Mouse (Mus musculus) urinary bladder, postnatal 0 days (tissue): ENCODE results near the gene Gm20481. TPM values are rescaled to one million over a fixed set of nuclear protein-coding genes. Genes with fewer than 3 reads are reported as not detected.

Experiments
- polyA plus RNA-seq: library from polyadenylated mRNA; unstranded; fragments of >200 nt; fragmentation: Nextera tagmentation; extraction: Ambion mirVana; gene quantifications from 2 replicates; pipeline ENCODE4 v1.2.1, GENCODE M21; 2015

Gene Gm20481
- not detected in 2 replicates for polyA plus RNA-seq

DNA sequence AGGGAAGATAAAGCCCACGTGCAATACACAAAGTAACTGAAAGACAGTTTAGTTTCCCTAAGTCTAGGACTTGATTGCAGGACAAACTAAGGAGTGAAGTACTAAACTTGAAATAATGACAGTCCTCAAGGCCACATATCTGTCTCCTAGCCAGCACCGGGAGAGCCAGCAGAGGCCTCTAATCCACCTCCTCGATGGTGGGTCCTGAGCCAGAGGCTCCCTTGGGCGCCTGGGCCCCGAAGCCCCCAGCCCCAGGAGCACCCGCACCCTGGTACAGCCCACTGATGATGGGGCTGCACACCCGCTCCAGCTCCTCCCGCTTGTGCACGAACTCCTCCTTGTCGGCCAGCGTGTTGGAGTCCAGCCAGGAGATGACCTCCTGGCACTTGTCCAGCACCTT is at the start of gene Gm20481:
TSS of gene Gm20481 (plus strand) at position 91 of the 400 bp plus-strand sequence.

DNA sequence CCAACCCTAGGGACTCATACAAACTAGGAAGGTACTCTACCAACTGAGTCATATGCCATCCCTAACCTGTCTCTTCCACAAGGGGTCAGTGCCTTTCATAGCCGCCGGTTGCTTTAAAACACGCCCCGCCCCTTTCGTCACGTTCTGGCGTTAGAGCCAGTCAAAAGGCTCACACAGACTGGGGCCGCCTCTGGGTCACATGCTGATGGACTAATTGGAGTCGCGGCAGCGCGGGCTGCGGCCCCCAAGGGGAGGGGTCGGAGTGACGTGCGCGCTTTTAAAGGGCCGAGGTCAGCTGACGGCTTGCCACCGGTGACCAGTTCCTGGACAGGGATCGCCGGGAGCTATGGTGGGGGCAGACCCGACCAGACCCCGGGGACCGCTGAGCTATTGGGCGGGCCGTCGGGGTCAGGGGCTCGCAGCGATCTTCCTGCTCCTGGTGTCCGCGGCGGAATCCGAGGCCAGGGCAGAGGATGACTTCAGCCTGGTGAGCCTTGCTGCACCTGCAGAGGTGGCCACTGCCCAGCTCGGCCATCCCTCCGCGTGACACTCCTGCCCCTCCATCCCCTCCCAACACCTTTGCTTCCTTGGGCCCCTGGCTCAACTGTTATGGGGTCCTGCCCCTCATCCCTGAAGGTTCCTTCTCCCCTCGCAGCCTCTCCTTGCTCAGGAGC is 38.5 kb upstream of the Gm20481 start, which contains the start of gene Neu1:
TSS of gene Neu1 (plus strand) at position 193 of the 674 bp plus-strand sequence.

DNA sequence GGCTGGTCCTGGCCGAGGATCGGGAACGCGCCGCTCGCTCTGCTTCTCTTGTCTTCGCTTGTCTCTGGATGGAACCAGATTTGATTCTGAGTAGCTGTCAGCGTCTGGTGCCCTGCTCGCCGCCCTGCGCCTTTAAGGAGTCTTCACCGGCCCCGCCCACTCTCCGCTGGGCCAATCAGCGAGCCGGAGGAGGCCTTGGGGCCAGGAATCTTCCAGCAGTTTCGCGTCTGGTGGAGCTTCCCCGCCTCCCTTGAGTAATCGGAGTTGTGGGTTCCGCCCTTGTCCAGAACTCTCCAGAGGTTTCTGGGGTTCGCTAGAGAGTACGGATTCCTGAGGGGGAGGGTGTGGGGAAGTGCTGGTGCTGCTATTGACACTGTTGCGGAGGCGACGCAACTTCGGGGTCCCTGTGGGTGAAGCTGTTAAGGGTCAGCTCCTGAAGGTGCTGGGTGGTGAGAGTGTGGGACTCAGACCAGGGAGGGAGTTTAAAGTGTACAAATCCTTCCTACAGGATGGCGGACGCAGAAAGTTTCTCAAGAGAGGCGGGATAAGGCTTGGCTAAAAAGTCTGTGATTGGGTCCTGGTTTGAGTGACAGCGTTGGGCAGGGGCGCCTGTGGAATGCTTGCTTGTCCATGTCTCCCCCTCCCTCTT is 10.5 kb upstream of the Gm20481 start, which contains the start of gene Hspa1b:
TSS of gene Hspa1b (minus strand) at position 109 of the 649 bp plus-strand sequence.

DNA sequence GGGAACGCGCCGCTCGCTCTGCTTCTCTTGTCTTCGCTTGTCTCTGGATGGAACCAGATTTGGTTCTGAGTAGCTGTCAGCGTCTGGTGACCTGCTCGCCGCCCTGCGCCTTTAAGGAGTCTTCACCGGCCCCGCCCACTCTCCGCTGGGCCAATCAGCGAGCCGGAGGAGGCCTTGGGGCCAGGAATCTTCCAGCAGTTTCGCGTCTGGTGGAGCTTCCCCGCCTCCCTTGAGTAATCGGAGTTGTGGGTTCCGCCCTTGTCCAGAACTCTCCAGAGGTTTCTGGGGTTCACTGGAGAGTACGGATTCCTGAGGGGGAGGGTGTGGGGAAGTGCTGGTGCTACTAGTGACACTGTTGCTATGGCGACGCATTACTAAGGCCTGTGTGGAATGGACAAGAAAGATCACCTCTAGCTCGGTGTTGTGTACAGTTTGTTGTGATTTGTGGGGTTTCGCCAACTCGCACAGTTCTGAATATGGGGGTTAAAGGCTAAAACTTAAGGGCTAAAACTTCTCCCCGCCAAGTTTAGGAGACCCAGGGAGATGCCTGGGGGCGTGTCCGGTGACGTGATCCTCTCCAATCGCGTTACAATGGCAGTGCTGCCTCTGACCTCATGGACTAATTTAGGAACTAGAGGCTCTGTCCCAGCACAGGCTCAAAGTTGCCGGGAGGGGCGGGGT is 2.5 kb downstream of the Gm20481 start, which contains the start of the genes Hspa1a and Hspa1l:
TSS of gene Hspa1a (minus strand) at position 88 of the 681 bp plus-strand sequence.
TSS of gene Hspa1l (plus strand) at position 635 of the 681 bp plus-strand sequence.

DNA sequence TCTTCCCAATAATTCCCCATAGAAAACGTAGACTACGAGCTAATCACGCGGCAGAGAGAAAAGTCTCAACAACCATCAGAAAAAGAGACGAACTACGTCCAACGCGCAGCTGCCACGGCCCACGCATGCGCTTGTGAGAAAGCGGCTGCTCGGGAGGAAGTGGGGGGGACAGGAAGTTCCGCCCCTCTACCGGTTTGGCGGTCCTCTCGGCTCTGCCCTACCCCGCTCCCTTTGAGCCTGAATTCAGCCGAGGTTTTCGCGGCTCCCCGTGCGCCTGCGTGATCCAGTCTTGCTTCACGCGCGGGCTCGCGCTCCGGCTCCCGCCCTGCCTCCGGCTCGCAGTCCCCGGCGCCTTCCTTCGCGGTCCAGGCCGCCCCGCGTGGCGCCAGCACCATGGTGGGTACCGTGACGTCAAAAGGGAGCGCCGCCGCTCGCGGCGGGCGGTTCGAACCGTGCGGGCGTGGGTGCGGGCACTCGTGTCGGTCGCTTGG is 12.0 kb downstream of the Gm20481 start, which contains the start of gene Lsm2:
TSS of gene Lsm2 (plus strand) at position 173 of the 491 bp plus-strand sequence.

DNA sequence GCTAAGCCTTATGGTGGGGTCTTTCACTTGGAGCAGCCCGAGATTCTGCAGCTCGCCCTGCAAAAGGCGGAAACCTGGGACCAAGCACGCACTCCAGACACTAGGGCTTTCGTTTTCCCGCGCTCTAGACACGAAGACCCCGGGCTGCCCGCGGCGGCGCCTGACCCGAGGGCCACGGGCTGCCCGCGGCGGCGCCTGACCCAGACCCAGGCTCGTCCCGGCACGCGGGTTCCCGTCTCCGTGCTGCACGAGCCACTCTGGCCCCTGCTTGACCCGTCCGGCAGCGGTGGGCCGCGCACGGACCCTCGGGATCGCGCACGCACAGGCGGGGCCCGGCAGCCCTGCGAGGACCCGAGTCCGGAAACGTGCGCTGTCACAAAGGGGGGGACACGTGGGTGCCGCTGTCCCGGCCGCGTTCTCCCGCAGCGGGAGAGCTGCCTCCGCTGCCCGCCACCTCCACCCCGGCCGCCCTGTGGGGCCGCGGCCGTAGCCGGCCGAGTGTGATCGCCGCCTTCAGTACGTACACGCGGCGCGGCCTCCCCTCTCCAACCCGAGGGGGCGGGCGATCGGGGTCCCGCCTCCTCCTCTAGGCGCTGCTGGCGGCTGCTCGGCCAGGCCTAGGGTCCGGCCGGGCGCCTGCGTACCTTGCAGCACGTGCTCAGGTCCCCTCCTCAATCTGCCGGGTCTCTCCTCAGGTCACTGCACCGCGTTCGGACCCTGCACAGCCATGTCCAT is 31.2 kb downstream of the Gm20481 start, which contains the start of gene Vars:
TSS of gene Vars (plus strand) at position 271 of the 735 bp plus-strand sequence.

DNA sequence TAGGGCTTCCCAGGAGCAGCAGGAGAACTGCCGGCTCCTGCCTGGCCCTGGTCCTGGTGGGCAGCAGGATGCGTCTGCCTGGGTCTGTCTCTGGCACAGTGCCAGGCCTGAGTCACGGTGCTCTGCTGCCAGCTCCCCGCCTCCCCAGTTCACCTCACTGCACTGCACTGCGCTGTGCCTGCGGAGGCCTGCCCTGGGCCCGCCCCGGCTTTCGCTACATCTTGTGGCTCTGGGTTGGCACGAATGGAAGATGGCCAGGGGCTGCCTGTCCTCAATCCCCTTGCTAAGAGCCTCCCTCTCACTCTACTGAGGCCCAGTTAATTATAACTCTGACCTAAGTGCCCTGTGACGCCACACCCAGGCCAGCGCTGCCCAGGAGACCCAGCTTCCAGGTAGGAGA is 46.7 kb downstream of the Gm20481 start, which contains the start of gene Vwa7:
TSS of gene Vwa7 (plus strand) at position 204 of the 400 bp plus-strand sequence.

Other genes with a start within 250 kb of the Gm20481 start
- 6.9 and 10.8 TPM in 2 replicates for gene C4b, start 226.0 kb upstream of the Gm20481 start, polyA plus RNA-seq
- not detected in 2 replicates for gene Cyp21a1, start 165.4 kb upstream of the Gm20481 start, polyA plus RNA-seq
- 22.1 and 24.9 TPM in 2 replicates for gene Stk19, start 133.0 kb upstream of the Gm20481 start, polyA plus RNA-seq
- gene Dxo, start 132.9 kb upstream of the Gm20481 start, polyA plus RNA-seq: 25.1 and 25.6 TPM in 2 replicates
- 25.2 and 29.7 TPM in 2 replicates for gene Skiv2l, start 119.7 kb upstream of the Gm20481 start, polyA plus RNA-seq
- 50.7 and 59.0 TPM in 2 replicates for gene Nelfe, start 119.5 kb upstream of the Gm20481 start, polyA plus RNA-seq
- 15.6 and 19.3 TPM in 2 replicates for gene Cfb, start 107.4 kb upstream of the Gm20481 start, polyA plus RNA-seq
- gene Zbtb12, start 90.4 kb upstream of the Gm20481 start, polyA plus RNA-seq: 0.53 and 0.86 TPM in 2 replicates
- gene Gm20547, start 87.9 kb upstream of the Gm20481 start, polyA plus RNA-seq: not detected in 2 replicates
- gene C2, start 71.6 kb upstream of the Gm20481 start, polyA plus RNA-seq: 8.9 and 9.3 TPM in 2 replicates
- 25.2 and 27.2 TPM in 2 replicates for gene Ehmt2, start 71.4 kb upstream of the Gm20481 start, polyA plus RNA-seq
- 2.6 and 3.3 TPM in 2 replicates for gene Slc44a4, start 55.4 kb upstream of the Gm20481 start, polyA plus RNA-seq
- gene Neu1, start 38.7 kb upstream of the Gm20481 start, polyA plus RNA-seq: 23.2 and 28.5 TPM in 2 replicates
- gene Hspa1b, start 10.7 kb upstream of the Gm20481 start, polyA plus RNA-seq: 4.5 and 5.2 TPM in 2 replicates
- gene Hspa1a, start 2.2 kb downstream of the Gm20481 start, polyA plus RNA-seq: 36.7 and 39.4 TPM in 2 replicates
- gene Hspa1l, start 2.8 kb downstream of the Gm20481 start, polyA plus RNA-seq: 0.16 and 0.25 TPM in 2 replicates
- 82.1 and 83.5 TPM in 2 replicates for gene Lsm2, start 11.9 kb downstream of the Gm20481 start, polyA plus RNA-seq
- 42.0 and 44.7 TPM in 2 replicates for gene Vars, start 31.1 kb downstream of the Gm20481 start, polyA plus RNA-seq
- gene Vwa7, start 46.7 kb downstream of the Gm20481 start, polyA plus RNA-seq: 0.19 and 0.24 TPM in 2 replicates
- gene Sapcd1, start 58.1 kb downstream of the Gm20481 start, polyA plus RNA-seq: 1.3 and 1.7 TPM in 2 replicates
- 0.88 and 1.3 TPM in 2 replicates for gene Msh5, start 76.8 kb downstream of the Gm20481 start, polyA plus RNA-seq
- 240 and 276 TPM in 2 replicates for gene Clic1, start 80.1 kb downstream of the Gm20481 start, polyA plus RNA-seq
- 118 and 126 TPM in 2 replicates for gene Ddah2, start 89.1 kb downstream of the Gm20481 start, polyA plus RNA-seq
- gene Ly6g6c, start 95.5 kb downstream of the Gm20481 start, polyA plus RNA-seq: 0.45 and 0.58 TPM in 2 replicates
- gene Mpig6b, start 96.3 kb downstream of the Gm20481 start, polyA plus RNA-seq: 0.42 and 1.7 TPM in 2 replicates
- 8.2 and 8.3 TPM in 2 replicates for gene Ly6g6e, start 107.0 kb downstream of the Gm20481 start, polyA plus RNA-seq
- 1.6 and 2.2 TPM in 2 replicates for gene Ly6g6d, start 108.2 kb downstream of the Gm20481 start, polyA plus RNA-seq
- gene Ly6g6f, start 115.7 kb downstream of the Gm20481 start, polyA plus RNA-seq: 0.18 TPM in 1 of 2 replicates, not detected in the other
- gene Abhd16a, start 119.4 kb downstream of the Gm20481 start, polyA plus RNA-seq: 93.1 and 93.2 TPM in 2 replicates
- gene Ly6g5c, start 138.4 kb downstream of the Gm20481 start, polyA plus RNA-seq: not detected in 2 replicates
- gene Ly6g5b, start 145.5 kb downstream of the Gm20481 start, polyA plus RNA-seq: 0.22 and 0.35 TPM in 2 replicates
- 9.5 and 11.9 TPM in 2 replicates for gene Gpank1, start 151.5 kb downstream of the Gm20481 start, polyA plus RNA-seq
- gene Csnk2b, start 152.1 kb downstream of the Gm20481 start, polyA plus RNA-seq: 189 and 201 TPM in 2 replicates
- gene D17H6S53E, start 156.5 kb downstream of the Gm20481 start, polyA plus RNA-seq: 9.9 and 10.8 TPM in 2 replicates
- gene Apom, start 162.1 kb downstream of the Gm20481 start, polyA plus RNA-seq: 0.95 TPM in 1 of 2 replicates, not detected in the other
- 28.9 and 35.6 TPM in 2 replicates for gene Bag6, start 165.3 kb downstream of the Gm20481 start, polyA plus RNA-seq
- gene Prrc2a, start 195.0 kb downstream of the Gm20481 start, polyA plus RNA-seq: 73.9 and 74.9 TPM in 2 replicates
- gene Aif1, start 206.2 kb downstream of the Gm20481 start, polyA plus RNA-seq: 11.2 and 12.6 TPM in 2 replicates
- 13.5 and 15.8 TPM in 2 replicates for gene Lst1, start 218.5 kb downstream of the Gm20481 start, polyA plus RNA-seq
- gene Ltb, start 224.5 kb downstream of the Gm20481 start, polyA plus RNA-seq: 0.53 and 0.96 TPM in 2 replicates
- 0.40 and 0.69 TPM in 2 replicates for gene Tnf, start 232.1 kb downstream of the Gm20481 start, polyA plus RNA-seq
- 0.12 and 0.30 TPM in 2 replicates for gene Lta, start 235.4 kb downstream of the Gm20481 start, polyA plus RNA-seq